Comparison of ENCODE assay signal across 25 mouse cellular contexts in genomic region chr13:69645694-69646423, GRCm38 (mm10). TPM values are rescaled to one million over a fixed set of nuclear protein-coding genes. Genes with fewer than 3 reads are reported as not detected.
A peak's percentile ranks its signal among the peaks of the same experiment; 100 is the strongest.
DNase-seq lines count a peak whose midpoint lies in the region; ATAC-seq lines count a peak whose summit lies in the region.
"Had no signal": no experiment of that assay in that cellular context is flagged by ENCODE, and none has a peak within 500 bp of the region (broad histone marks: within the 10 kb centered on the region; RNA-seq: fewer than 3 reads in every experiment).

No protein-coding gene starts in this region.

- 0 out of 2 replicates have a peak, but pooled peaks cover 3% of the 10 kb centered on the region for H3K4me1 ChIP-seq in limb, embryonic 15.5 days
- H3K4me1 ChIP-seq in limb, embryonic 10.5 days = no peaks in the 10 kb centered on the region
- H3K4me1 ChIP-seq: embryonic facial prominence, embryonic 15.5 days; forebrain, embryonic 15.5 days; heart, embryonic 15.5 days; kidney, embryonic 15.5 days; midbrain, embryonic 12.5 days had no signal

- peak; percentile 66 for ATAC-seq in frontal cortex, adult (ENCODE audit: low TSS enrichment)
- ATAC-seq in limb, embryonic 15.5 days (ENCODE audit: insufficient number of reproducible peaks, low FRiP score, low TSS enrichment, low read depth) = no peak
- ATAC-seq: CD4-positive, CD25-positive, alpha-beta regulatory T cell, adult 4 months; forebrain, embryonic 15.5 days had no signal

- 0 out of 2 replicates have a peak overlapping the region, but pooled peaks have one; percentile 3 for H3K27ac ChIP-seq in limb, embryonic 15.5 days
- no peak overlapping the region for H3K27ac ChIP-seq in limb, embryonic 10.5 days
- H3K27ac ChIP-seq: embryonic facial prominence, embryonic 15.5 days; forebrain, embryonic 15.5 days; heart, embryonic 15.5 days; kidney, embryonic 15.5 days; macrophage; midbrain, embryonic 12.5 days had no signal

- DNase-seq in frontal cortex, adult 2 months (ENCODE audit: extremely low spot score in 1 of 2, low spot score in 1 of 2) = no peak
- no peak for DNase-seq in limb, embryonic 10.5 days (ENCODE audit: low spot score)
- DNase-seq in testis, postnatal 10 days (ENCODE audit: low spot score) = peak; percentile 27
- DNase-seq in testis, postnatal 14 days (ENCODE audit: low spot score) = no peak
- DNase-seq in retina, postnatal 7 days (ENCODE audit: low read depth, low spot score) = peak; percentile 23
- DNase-seq in gastrocnemius, postnatal 10 days = no peak
- DNase-seq: adrenal gland, postnatal 36 days; cerebellum, adult 11-12 months; cerebellum, postnatal 25 days; embryo, embryonic 11 days; gastrocnemius, postnatal 36 days; kidney, adult 11 months; layer of hippocampus, adult 9-11 months; thymus, adult 18-20 months; thymus, postnatal 36 days had no signal

- H3K36me3 ChIP-seq in limb, embryonic 15.5 days = 0 out of 2 replicates have a peak, but pooled peaks cover under 1% of the 10 kb centered on the region
- H3K36me3 ChIP-seq in limb, embryonic 10.5 days = no peaks in the 10 kb centered on the region
- H3K36me3 ChIP-seq: forebrain, embryonic 15.5 days; heart, embryonic 15.5 days had no signal

- no peak overlapping the region for H3K4me3 ChIP-seq in limb, embryonic 15.5 days
- no peak overlapping the region for H3K4me3 ChIP-seq in limb, embryonic 10.5 days
- H3K4me3 ChIP-seq: embryonic facial prominence, embryonic 15.5 days; forebrain, embryonic 15.5 days; heart, embryonic 15.5 days; kidney, embryonic 15.5 days; midbrain, embryonic 12.5 days; myocyte had no signal

- no peak overlapping the region for H3K4me2 ChIP-seq in limb, embryonic 15.5 days
- H3K4me2 ChIP-seq: embryonic facial prominence, embryonic 15.5 days; forebrain, embryonic 15.5 days; heart, embryonic 15.5 days; kidney, embryonic 15.5 days; midbrain, embryonic 12.5 days had no signal

- 61% methylated on average over 13 of the region's 13 CpGs for WGBS in limb, embryonic 15.5 days
- 70% methylated on average over 13 of the region's 13 CpGs for WGBS in limb, embryonic 10.5 days

- H3K27me3 ChIP-seq in limb, embryonic 15.5 days = no peaks in the 10 kb centered on the region
- no peaks in the 10 kb centered on the region for H3K27me3 ChIP-seq in limb, embryonic 10.5 days (ENCODE audit: low read depth, poor library complexity, severe bottlenecking)
- H3K27me3 ChIP-seq: embryonic facial prominence, embryonic 15.5 days; forebrain, embryonic 15.5 days; heart, embryonic 15.5 days; kidney, embryonic 15.5 days; midbrain, embryonic 12.5 days had no signal

- H3K9me3 ChIP-seq in limb, embryonic 15.5 days = no peaks in the 10 kb centered on the region
- no peaks in the 10 kb centered on the region for H3K9me3 ChIP-seq in limb, embryonic 10.5 days (replicated peaks)
- H3K9me3 ChIP-seq: embryonic facial prominence, embryonic 15.5 days; forebrain, embryonic 15.5 days; heart, embryonic 15.5 days; kidney, embryonic 15.5 days; midbrain, embryonic 12.5 days had no signal

- no peak overlapping the region for H3K9ac ChIP-seq in limb, embryonic 15.5 days
- H3K9ac ChIP-seq: embryonic facial prominence, embryonic 15.5 days; forebrain, embryonic 15.5 days; heart, embryonic 15.5 days; kidney, embryonic 15.5 days; midbrain, embryonic 12.5 days had no signal

RNA-seq across cellular contexts. Expression of gene Srd5a1, which starts 34.6 kb away (rescaled TPM):
- polyA plus RNA-seq in frontal cortex, adult 2 months (2012; rRNA removed) = 10.4 and 11.9 TPM in 2 replicates
- 49.9 and 52.8 TPM in 2 replicates for polyA plus RNA-seq in limb, embryonic 15.5 days (2015; fragmentation: Nextera tagmentation; extraction: Ambion mirVana)
- polyA plus RNA-seq in limb, embryonic 10.5 days (2016; fragmentation: Nextera tagmentation; extraction: Ambion mirVana) = 19.5 and 29.6 TPM in 2 replicates
- total RNA-seq in gastrocnemius, postnatal 10 days (2021) = 1 to 10 TPM; 2.7 to 3.3 TPM

Comparison
In these comparisons a context has a peak if more than half of its experiments do, and no peak if none do; other contexts are left out.
1. DNase-seq: peak in testis, postnatal 10 days (single experiment) and retina, postnatal 7 days (single experiment); none in frontal cortex, adult 2 months (0 of 2), limb, embryonic 10.5 days (single experiment), testis, postnatal 14 days (single experiment) and gastrocnemius, postnatal 10 days (single experiment).